Mouse (Mus musculus): Measurements from ENCODE around the gene Marcks. TPM values are rescaled to one million over a fixed set of nuclear protein-coding genes. Genes with fewer than 3 reads are reported as not detected.

Gene Marcks
- polyA plus RNA-seq, 1 experiment from 2014 or later = 199 TPM

DNA sequence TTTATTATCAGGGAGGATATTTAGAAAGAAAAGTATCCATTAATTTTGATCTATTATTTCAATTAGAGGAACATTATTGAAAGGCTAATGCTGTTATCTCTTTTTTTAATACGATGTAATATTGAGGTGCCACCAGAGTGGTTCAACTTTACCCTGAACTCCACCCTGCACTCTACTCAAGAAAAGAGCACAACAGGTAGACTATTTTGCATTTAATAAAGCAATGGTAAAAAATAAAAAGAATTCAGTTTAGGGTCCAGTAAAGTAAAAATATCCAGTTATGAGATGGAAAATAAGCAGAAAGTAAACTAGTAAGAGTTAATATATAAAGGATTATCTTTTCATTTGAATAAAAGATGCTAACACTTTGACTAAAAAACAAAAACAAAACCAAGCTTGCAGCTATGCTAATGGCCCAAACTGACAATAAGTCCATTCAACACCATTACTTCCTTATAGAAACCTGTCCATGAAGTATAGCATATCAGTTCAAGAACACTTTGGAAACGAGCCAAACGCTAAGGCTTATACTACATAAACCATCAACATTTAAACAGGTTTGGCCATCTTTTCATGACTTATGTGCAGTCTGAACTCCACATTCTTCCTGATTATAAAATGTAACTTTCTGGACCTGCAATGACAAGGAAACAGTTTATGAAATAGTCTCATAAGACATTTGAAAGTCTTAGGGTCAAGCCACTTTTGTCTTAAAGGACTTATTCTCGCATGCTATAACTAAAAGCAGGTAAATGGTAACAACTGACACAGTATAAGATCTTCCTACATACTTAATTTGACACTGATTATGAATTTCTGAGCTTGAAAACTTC lies 4.6 kb downstream of the Marcks start:
- peak overlapping the region; percentile 30; the same call in 1 of the 2 replicates for H3K4me3 ChIP-seq (replicated peaks)
- 92% methylated on average over 4 of the region's 4 CpGs for WGBS
- ATAC-seq (ENCODE audit: insufficient number of reproducible peaks, insufficient read depth, low FRiP score, low TSS enrichment, low read depth) = no peak
- peaks cover 37% of the 10 kb centered on the region for H3K36me3 ChIP-seq
- no peak overlapping the region for H3K9ac ChIP-seq (replicated peaks)
- H3K9me3 ChIP-seq = no peaks in the 10 kb centered on the region; the same call in 1 of the 2 replicates
- H3K27me3 ChIP-seq = no peaks in the 10 kb centered on the region
- H3K27ac ChIP-seq = no peak overlapping the region
- H3K4me1 ChIP-seq (replicated peaks) = peaks cover 3% of the 10 kb centered on the region; the same call in 1 of the 2 replicates
- H3K4me2 ChIP-seq = peak overlapping the region; percentile 73

DNA sequence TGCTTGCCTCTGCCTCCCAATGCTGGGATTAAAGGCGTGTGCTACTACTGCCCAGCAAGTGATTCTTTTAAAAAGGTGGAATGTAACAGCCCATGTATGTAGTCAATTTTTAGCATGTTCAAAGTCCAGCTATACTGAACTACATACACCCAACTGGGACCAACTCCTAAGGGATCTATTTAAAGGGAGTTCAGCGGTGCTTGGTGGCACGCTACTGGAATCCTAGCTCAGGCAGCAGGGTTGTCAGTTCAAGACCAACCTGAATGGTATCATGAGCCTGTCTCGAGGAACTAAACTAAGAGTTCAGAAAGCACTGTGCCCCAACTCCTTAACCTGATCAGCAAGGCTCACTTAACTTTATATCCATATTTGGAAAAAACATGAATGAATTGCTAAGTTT lies 6.0 kb downstream of the Marcks start:
- ATAC-seq (ENCODE audit: insufficient number of reproducible peaks, insufficient read depth, low FRiP score, low TSS enrichment, low read depth) = no peak
- Histone ChIP-seq H3K4me1 (replicated peaks) (peaks cover 3% of the 10 kb centered on the region; the same call in 1 of the 2 replicates), H3K4me2 (no peak overlapping the region), H3K9me3 (no peaks in the 10 kb centered on the region; the same call in 1 of the 2 replicates), H3K9ac (replicated peaks) (no peak overlapping the region), H3K36me3 (peaks cover 37% of the 10 kb centered on the region), H3K27ac (no peak overlapping the region), H3K4me3 (replicated peaks) (no peak overlapping the region), H3K27me3 (no peaks in the 10 kb centered on the region)
- 94% methylated on average over 4 of the region's 4 CpGs for WGBS

DNA sequence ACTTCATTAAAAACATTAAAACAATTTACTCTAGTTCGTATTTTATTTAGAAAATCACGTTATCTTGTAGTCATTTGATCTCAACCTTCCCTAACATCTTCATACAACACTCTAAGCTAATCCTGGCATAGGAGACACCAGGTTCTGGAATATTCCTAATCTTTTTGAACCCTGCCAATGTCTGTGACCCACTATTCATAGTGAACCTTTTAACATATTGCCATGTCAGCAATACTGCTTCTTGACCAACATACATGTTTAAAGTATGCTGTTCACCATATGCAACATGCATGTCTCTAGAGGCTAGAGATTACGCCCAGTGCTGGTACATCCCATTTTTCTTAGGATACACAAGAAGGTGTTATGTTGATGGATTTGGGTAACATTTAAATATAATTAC lies 9.1 kb downstream of the Marcks start:
- Histone ChIP-seq H3K4me3 (replicated peaks) (no peak overlapping the region), H3K4me2 (no peak overlapping the region), H3K27me3 (no peaks in the 10 kb centered on the region), H3K36me3 (peaks cover 23% of the 10 kb centered on the region), H3K9me3 (no peaks in the 10 kb centered on the region; the same call in 1 of the 2 replicates), H3K9ac (replicated peaks) (no peak overlapping the region), H3K4me1 (replicated peaks) (no peaks in the 10 kb centered on the region), H3K27ac (no peak overlapping the region)
- 89% methylated on average over 3 of the region's 3 CpGs for WGBS
- no peak for ATAC-seq (ENCODE audit: insufficient number of reproducible peaks, insufficient read depth, low FRiP score, low TSS enrichment, low read depth)

DNA sequence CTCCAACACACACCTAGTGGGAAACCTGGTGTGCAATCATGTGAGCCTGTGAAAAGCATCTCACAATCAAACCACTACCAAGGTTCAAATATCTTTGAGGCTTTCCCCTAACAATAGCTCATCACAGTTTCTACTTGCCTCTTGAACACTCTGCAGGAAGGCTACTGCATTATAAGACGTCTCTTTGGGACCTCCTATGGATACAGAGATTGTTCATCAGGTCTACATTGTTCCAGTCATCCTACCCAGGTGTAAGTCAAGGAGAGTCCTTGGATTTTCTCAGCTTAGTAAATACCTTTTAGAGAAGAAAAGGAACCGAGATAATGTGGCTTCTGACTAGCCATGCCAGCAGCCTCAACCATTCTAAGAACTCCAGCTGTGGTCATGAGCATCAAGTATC lies 23.4 kb downstream of the Marcks start:
- ATAC-seq (ENCODE audit: insufficient number of reproducible peaks, insufficient read depth, low FRiP score, low TSS enrichment, low read depth) = no peak
- Histone ChIP-seq H3K4me2 (no peak overlapping the region), H3K4me3 (replicated peaks) (no peak overlapping the region), H3K9ac (replicated peaks) (no peak overlapping the region), H3K4me1 (replicated peaks) (peaks cover 11% of the 10 kb centered on the region; the same call in 1 of the 2 replicates), H3K36me3 (no peaks in the 10 kb centered on the region), H3K9me3 (no peaks in the 10 kb centered on the region), H3K27me3 (no peaks in the 10 kb centered on the region), H3K27ac (no peak overlapping the region)
- 76% methylated on average over 2 of the region's 2 CpGs for WGBS

DNA sequence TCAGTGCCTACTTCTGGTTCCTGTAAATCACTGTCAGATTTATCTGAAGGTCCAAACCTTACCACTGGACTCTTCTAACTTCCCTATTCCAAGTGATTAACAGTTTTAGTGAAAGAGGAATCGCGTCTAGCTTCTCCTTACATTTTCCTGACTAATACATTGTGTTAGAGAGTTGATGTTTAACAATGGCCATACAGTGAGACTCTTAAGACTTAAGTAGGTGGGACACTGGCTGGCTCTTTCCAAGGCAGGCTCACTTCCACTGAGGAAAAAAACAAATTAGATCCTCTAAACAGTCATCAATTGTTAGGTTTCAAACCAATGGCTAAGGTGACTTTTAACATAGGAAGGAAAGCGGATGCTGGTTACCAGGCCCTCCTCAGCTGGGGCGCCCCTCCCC lies 25.9 kb downstream of the Marcks start:
- H3K4me3 ChIP-seq (replicated peaks) = no peak overlapping the region
- H3K27ac ChIP-seq = no peak overlapping the region
- no peak for ATAC-seq (ENCODE audit: insufficient number of reproducible peaks, insufficient read depth, low FRiP score, low TSS enrichment, low read depth)
- no peaks in the 10 kb centered on the region for H3K9me3 ChIP-seq
- WGBS = 37% methylated on average over 4 of the region's 4 CpGs
- peaks cover 11% of the 10 kb centered on the region; the same call in 1 of the 2 replicates for H3K4me1 ChIP-seq (replicated peaks)
- no peak overlapping the region for H3K9ac ChIP-seq (replicated peaks)
- no peaks in the 10 kb centered on the region for H3K36me3 ChIP-seq
- no peaks in the 10 kb centered on the region for H3K27me3 ChIP-seq
- H3K4me2 ChIP-seq = no peak overlapping the region

DNA sequence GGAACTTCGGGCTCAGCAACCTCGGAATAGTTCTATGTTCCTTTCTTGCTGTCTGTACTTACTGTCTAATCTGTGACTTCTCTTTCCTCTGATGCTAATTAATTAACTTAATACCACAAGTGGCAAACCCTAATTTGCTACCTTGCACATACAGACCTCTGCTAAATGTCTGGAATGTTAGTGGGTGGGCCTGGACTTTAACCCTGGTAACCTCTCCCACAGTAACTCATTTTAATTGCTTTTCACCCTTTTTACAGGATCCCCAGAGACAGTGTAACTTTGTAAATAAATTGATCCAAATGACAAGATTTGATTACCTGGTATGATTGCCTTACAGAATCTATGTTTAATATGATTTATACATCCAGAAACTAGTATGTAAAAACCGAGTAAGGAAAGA lies 26.4 kb downstream of the Marcks start:
- Histone ChIP-seq H3K9ac (replicated peaks) (no peak overlapping the region), H3K27ac (no peak overlapping the region), H3K27me3 (no peaks in the 10 kb centered on the region), H3K4me3 (replicated peaks) (no peak overlapping the region), H3K36me3 (no peaks in the 10 kb centered on the region), H3K9me3 (no peaks in the 10 kb centered on the region), H3K4me1 (replicated peaks) (peaks cover 11% of the 10 kb centered on the region; the same call in 1 of the 2 replicates), H3K4me2 (no peak overlapping the region)
- WGBS = 45% methylated on average over 3 of the region's 3 CpGs
- no peak for ATAC-seq (ENCODE audit: insufficient number of reproducible peaks, insufficient read depth, low FRiP score, low TSS enrichment, low read depth)

DNA sequence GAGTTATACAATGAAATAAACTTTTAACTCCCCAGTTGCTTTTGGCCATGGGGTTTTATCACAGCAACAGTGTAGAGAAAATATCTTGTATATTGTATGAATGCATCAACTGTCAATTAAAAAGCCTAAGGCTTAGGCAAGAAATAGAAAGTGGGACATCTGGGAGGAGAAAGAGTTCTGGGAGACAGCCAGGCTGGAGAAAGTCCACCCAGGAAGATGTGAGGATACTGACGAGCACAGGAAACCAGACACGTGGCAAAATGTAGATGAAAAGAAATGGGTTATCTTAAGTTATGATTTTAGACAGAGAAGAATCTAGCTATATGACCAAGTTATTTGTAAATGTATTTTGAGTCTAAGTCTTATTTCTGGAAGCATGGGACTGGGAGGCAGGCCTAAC lies 27.3 kb downstream of the Marcks start:
- no peak for ATAC-seq (ENCODE audit: insufficient number of reproducible peaks, insufficient read depth, low FRiP score, low TSS enrichment, low read depth)
- H3K27me3 ChIP-seq = no peaks in the 10 kb centered on the region
- no peaks in the 10 kb centered on the region for H3K36me3 ChIP-seq
- H3K27ac ChIP-seq = no peak overlapping the region
- WGBS = 76% methylated on average over 2 of the region's 2 CpGs
- H3K4me3 ChIP-seq (replicated peaks) = no peak overlapping the region
- no peak overlapping the region for H3K9ac ChIP-seq (replicated peaks)
- H3K4me1 ChIP-seq (replicated peaks) = peaks cover 11% of the 10 kb centered on the region; the same call in 1 of the 2 replicates
- H3K9me3 ChIP-seq = no peaks in the 10 kb centered on the region
- no peak overlapping the region for H3K4me2 ChIP-seq

DNA sequence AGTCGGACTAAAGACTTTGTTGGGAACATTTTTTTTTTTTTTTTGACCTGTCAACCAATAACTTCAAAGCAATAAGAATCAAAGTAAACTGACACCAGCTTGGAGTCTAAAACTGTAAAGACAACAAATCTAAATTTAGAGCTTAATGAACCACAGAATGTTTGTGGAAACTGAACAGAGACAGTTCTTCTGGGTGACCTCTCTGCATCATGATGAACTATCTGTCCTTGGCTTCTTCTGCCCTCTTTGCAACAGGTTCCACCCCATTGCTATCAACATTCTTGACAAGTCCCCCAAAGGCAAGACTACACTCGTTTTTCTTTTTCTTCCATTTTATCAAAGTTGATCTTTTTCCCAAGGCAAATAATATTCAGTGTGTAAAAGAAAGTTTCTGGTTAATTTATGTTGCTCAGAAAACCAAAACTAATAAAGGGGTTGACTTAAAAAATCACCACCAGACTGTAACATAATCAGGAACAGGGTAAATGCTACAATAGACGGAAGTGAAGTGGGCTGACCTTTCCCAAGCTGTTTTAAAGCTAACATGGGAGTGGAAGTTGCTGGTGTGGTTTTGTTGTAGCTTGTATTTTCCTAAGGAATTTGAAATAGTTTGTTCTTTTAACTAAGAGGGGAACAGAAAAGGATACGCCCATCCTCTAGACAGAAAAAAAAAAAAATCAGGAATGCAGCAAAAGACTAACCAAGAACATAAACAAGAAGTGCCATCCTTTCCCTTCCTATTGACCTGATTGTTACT lies 31.7 kb downstream of the Marcks start:
- Histone ChIP-seq H3K4me2 (no peak overlapping the region), H3K9me3 (no peaks in the 10 kb centered on the region), H3K27ac (no peak overlapping the region), H3K36me3 (no peaks in the 10 kb centered on the region), H3K9ac (replicated peaks) (no peak overlapping the region), H3K4me3 (replicated peaks) (no peak overlapping the region), H3K27me3 (no peaks in the 10 kb centered on the region), H3K4me1 (replicated peaks) (0 out of 2 replicates have a peak, but pooled peaks cover under 1% of the 10 kb centered on the region)
- no peak for ATAC-seq (ENCODE audit: insufficient number of reproducible peaks, insufficient read depth, low FRiP score, low TSS enrichment, low read depth)
- WGBS = 64% methylated on average over 4 of the region's 4 CpGs

DNA sequence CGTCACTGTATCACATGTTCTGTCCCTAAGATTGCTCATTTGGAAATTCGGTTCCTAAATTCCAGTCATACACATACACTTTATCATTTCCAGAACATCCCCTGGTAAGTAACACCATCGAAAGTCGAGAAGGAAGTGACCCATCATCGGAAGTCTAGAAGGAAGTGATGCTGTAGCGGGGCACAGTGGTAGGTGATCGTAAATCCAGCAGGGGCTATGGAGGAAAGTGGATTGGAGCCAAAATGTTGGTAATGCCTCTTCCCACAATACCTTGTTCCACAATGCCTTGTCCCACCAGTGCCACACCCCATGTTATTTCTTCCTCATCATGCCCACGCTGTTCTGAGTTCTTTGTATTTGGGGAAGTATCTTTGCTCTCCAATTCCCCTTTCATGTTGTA lies 32.4 kb downstream of the Marcks start:
- no peak for ATAC-seq (ENCODE audit: insufficient number of reproducible peaks, insufficient read depth, low FRiP score, low TSS enrichment, low read depth)
- Histone ChIP-seq H3K4me1 (replicated peaks) (no peaks in the 10 kb centered on the region), H3K9me3 (no peaks in the 10 kb centered on the region), H3K9ac (replicated peaks) (no peak overlapping the region), H3K4me3 (replicated peaks) (no peak overlapping the region), H3K36me3 (no peaks in the 10 kb centered on the region), H3K27me3 (no peaks in the 10 kb centered on the region), H3K4me2 (no peak overlapping the region), H3K27ac (no peak overlapping the region)
- WGBS = 85% methylated on average over 8 of the region's 8 CpGs

DNA sequence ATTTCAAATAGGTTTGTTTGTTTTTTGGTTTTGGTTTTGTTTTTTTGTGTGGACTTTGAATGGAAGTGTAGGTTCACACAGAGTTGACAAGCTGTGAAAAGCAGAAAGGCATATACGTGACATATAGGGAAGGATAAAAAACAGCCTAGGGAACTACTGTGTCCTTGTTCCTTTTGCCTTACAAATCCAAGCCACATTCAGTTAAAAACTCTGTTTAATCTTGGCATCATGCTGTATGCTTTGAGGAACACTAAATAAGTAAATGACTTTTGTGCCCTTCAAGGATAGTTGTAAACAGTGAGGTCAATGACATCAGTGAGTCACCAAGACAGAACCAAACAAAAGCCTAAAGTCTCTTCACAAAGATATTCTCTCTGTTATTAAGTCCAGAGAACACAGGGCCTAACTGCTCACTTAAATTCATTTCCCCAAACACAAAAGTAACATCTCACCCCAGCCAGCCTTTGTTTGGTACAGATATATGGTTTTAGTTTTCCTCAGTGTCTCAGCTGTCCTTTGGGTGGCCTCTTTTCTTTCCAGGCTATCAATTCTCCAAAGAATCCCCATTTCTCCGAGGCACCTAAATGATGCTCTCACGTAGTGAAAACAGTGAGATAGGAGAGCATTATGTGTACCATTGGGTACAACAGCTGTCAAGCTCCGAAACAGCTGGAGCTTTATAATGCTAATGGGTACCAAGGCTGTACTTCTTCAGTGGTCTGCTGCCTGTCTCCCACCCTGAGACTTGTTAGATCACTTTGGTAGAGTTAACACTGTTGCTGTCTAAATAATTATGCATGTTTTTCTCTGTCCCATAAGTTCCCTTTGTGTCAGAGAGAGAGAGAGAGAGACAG lies 36.3 kb downstream of the Marcks start:
- Histone ChIP-seq H3K4me2 (no peak overlapping the region), H3K4me1 (replicated peaks) (no peaks in the 10 kb centered on the region), H3K27ac (no peak overlapping the region), H3K27me3 (no peaks in the 10 kb centered on the region), H3K4me3 (replicated peaks) (no peak overlapping the region), H3K36me3 (no peaks in the 10 kb centered on the region), H3K9ac (replicated peaks) (no peak overlapping the region), H3K9me3 (peaks cover 4% of the 10 kb centered on the region; the same call in 1 of the 2 replicates)
- ATAC-seq (ENCODE audit: insufficient number of reproducible peaks, insufficient read depth, low FRiP score, low TSS enrichment, low read depth) = no peak
- WGBS = 81% methylated on average over 4 of the region's 4 CpGs

DNA sequence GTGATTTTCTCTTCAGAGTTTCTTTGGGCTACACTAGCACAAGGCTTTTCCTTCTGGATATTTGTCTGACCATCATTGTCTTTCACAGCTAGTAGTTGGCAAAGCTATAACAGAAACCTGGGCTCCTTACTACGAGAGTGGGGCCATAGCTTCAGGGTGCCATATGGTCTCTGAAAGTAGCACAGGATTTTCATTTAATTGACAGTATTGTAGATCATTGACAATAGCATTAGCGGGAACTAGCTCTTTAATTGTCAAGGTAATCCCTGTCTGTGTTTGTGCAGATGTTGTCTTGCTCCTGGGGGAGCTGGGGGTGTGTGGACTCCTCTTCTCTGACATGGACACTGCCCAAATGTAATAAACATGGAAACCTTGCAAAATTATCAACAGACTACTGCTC lies 37.0 kb downstream of the Marcks start:
- H3K4me1 ChIP-seq (replicated peaks) = no peaks in the 10 kb centered on the region
- no peaks in the 10 kb centered on the region for H3K27me3 ChIP-seq
- H3K9ac ChIP-seq (replicated peaks) = no peak overlapping the region
- no peak overlapping the region for H3K4me2 ChIP-seq
- no peak for ATAC-seq (ENCODE audit: insufficient number of reproducible peaks, insufficient read depth, low FRiP score, low TSS enrichment, low read depth)
- no peak overlapping the region for H3K4me3 ChIP-seq (replicated peaks)
- H3K27ac ChIP-seq = no peak overlapping the region
- H3K9me3 ChIP-seq = peaks cover 4% of the 10 kb centered on the region; the same call in 1 of the 2 replicates
- H3K36me3 ChIP-seq = no peaks in the 10 kb centered on the region
- 74% methylated on average over 2 of the region's 2 CpGs for WGBS
